Mouse (Mus musculus): ENCODE results near the gene Prx.

GRCm38 (mm10) chr7:27506765-27507370 lies 7.7 kb downstream of the Prx start:
- TF ChIP-seq USF1 (IDR thresholded peaks at IDR 0.05; ENCODE audit: low read depth) (no peak), CTCF (IDR thresholded peaks at IDR 0.05; ENCODE audit: control insufficient read depth, insufficient read depth, insufficient read length) (no peak)

All from C2C12 (cell line).